11 mouse cellular contexts compared by ENCODE assay signal in genomic region chr12:110189329-110189642, GRCm38 (mm10).
DNase-seq lines count a peak whose midpoint lies in the region; ATAC-seq lines count a peak whose summit lies in the region.
"Had no signal": no experiment of that assay in that cellular context is flagged by ENCODE, and none has a peak within 500 bp of the region (broad histone marks: within the 10 kb centered on the region; RNA-seq: fewer than 3 reads in every experiment).

No protein-coding gene starts in this region.

- H3K9me3 ChIP-seq in kidney, embryonic 14.5 days (ENCODE audit: control insufficient read depth, low read length): no peaks in the 10 kb centered on the region
- no peaks in the 10 kb centered on the region for H3K9me3 ChIP-seq in forebrain, embryonic 10.5 days
- no peaks in the 10 kb centered on the region for H3K9me3 ChIP-seq in kidney, embryonic 16.5 days (ENCODE audit: low read length)
- no peaks in the 10 kb centered on the region for H3K9me3 ChIP-seq in neural tube, embryonic 14.5 days (ENCODE audit: control insufficient read depth, low read length)
- H3K9me3 ChIP-seq: liver, embryonic 13.5 days had no signal

- no peak for DNase-seq in kidney, adult 8-10 months
- DNase-seq in forebrain, embryonic 10.5 days (ENCODE audit: extremely low spot score, low spot score): peak; percentile 56
- no peak for DNase-seq in cerebellum, adult 11 months
- DNase-seq in right cerebral cortex, postnatal 10 days (ENCODE audit: low spot score in 2 of 2): no peak
- DNase-seq: adrenal gland, postnatal 25 days; liver, embryonic 13.5 days had no signal

- H3K27me3 ChIP-seq in kidney, embryonic 14.5 days (ENCODE audit: control insufficient read depth, insufficient read depth, low read length): peaks cover 61% of the 10 kb centered on the region
- peaks cover 98% of the 10 kb centered on the region for H3K27me3 ChIP-seq in forebrain, embryonic 10.5 days (ENCODE audit: poor library complexity, severe bottlenecking)
- peaks cover 76% of the 10 kb centered on the region for H3K27me3 ChIP-seq in kidney, embryonic 16.5 days (ENCODE audit: insufficient read depth, low read length)
- peaks cover 28% of the 10 kb centered on the region for H3K27me3 ChIP-seq in neural tube, embryonic 14.5 days (ENCODE audit: control insufficient read depth, insufficient read depth, low read length)

- H3K4me2 ChIP-seq in kidney, embryonic 14.5 days (replicated peaks; ENCODE audit: low read depth, low read length): peak overlapping the region; percentile 43
- peak overlapping the region; percentile 44 for H3K4me2 ChIP-seq in kidney, embryonic 16.5 days (replicated peaks; ENCODE audit: low read depth, low read length)
- peak overlapping the region; percentile 43 for H3K4me2 ChIP-seq in neural tube, embryonic 14.5 days (ENCODE audit: low read depth, low read length)
- H3K4me2 ChIP-seq: liver, embryonic 13.5 days had no signal

- H3K36me3 ChIP-seq in kidney, embryonic 14.5 days (ENCODE audit: control insufficient read depth, insufficient read depth, low read length): no peaks in the 10 kb centered on the region
- H3K36me3 ChIP-seq in forebrain, embryonic 10.5 days (replicated peaks): no peaks in the 10 kb centered on the region
- no peaks in the 10 kb centered on the region for H3K36me3 ChIP-seq in kidney, embryonic 16.5 days (ENCODE audit: insufficient read depth, low read length)
- H3K36me3 ChIP-seq in neural tube, embryonic 14.5 days (ENCODE audit: control insufficient read depth, insufficient read depth, low read length): no peaks in the 10 kb centered on the region
- H3K36me3 ChIP-seq: liver, embryonic 13.5 days had no signal

- 1% methylated on average over 19 of the region's 19 CpGs for WGBS in kidney, embryonic 14.5 days
- WGBS in forebrain, embryonic 10.5 days: under 1% methylated on average over 19 of the region's 19 CpGs
- WGBS in kidney, embryonic 16.5 days: under 1% methylated on average over 19 of the region's 19 CpGs
- under 1% methylated on average over 19 of the region's 19 CpGs for WGBS in neural tube, embryonic 14.5 days

- no peak for ATAC-seq in kidney, embryonic 14.5 days (ENCODE audit: low FRiP score, low TSS enrichment)
- ATAC-seq in kidney, embryonic 16.5 days (ENCODE audit: low FRiP score, low TSS enrichment): no peak
- no peak for ATAC-seq in neural tube, embryonic 14.5 days (ENCODE audit: low read depth)
- ATAC-seq in CD4-positive, CD25-positive, alpha-beta regulatory T cell, adult 4 months: no peak

- H3K4me3 ChIP-seq in kidney, embryonic 14.5 days (ENCODE audit: low read length): peak overlapping the region; percentile 23
- peak overlapping the region; percentile 56 for H3K4me3 ChIP-seq in forebrain, embryonic 10.5 days
- H3K4me3 ChIP-seq in kidney, embryonic 16.5 days (ENCODE audit: low read length): peak overlapping the region; percentile 27
- peak overlapping the region; percentile 12; the same call in 1 of the 2 replicates for H3K4me3 ChIP-seq in neural tube, embryonic 14.5 days (ENCODE audit: low read depth, low read length)
- H3K4me3 ChIP-seq: erythroblast, embryonic 14.5 days; liver, embryonic 13.5 days had no signal

- H3K4me1 ChIP-seq in kidney, embryonic 14.5 days (ENCODE audit: control insufficient read depth, insufficient read depth, low read length): peaks cover 14% of the 10 kb centered on the region; the same call in 1 of the 2 replicates
- H3K4me1 ChIP-seq in forebrain, embryonic 10.5 days: peaks cover 73% of the 10 kb centered on the region
- H3K4me1 ChIP-seq in kidney, embryonic 16.5 days (ENCODE audit: insufficient read depth, low read length): peaks cover 23% of the 10 kb centered on the region
- H3K4me1 ChIP-seq in neural tube, embryonic 14.5 days (ENCODE audit: control insufficient read depth, insufficient read depth, low read length): peaks cover 22% of the 10 kb centered on the region
- H3K4me1 ChIP-seq: liver, embryonic 13.5 days had no signal

- no peak overlapping the region for H3K9ac ChIP-seq in kidney, embryonic 14.5 days (ENCODE audit: low read depth, low read length)
- no peak overlapping the region for H3K9ac ChIP-seq in kidney, embryonic 16.5 days (replicated peaks; ENCODE audit: low read length)
- H3K9ac ChIP-seq in neural tube, embryonic 14.5 days (replicated peaks; ENCODE audit: low read depth, low read length): no peak overlapping the region
- H3K9ac ChIP-seq: liver, embryonic 13.5 days had no signal

- H3K27ac ChIP-seq in kidney, embryonic 14.5 days (ENCODE audit: low read depth, low read length): no peak overlapping the region
- peak overlapping the region; percentile 90 for H3K27ac ChIP-seq in forebrain, embryonic 10.5 days
- H3K27ac ChIP-seq in kidney, embryonic 16.5 days (ENCODE audit: low read length): no peak overlapping the region
- no peak overlapping the region for H3K27ac ChIP-seq in neural tube, embryonic 14.5 days (ENCODE audit: low read depth, low read length)
- H3K27ac ChIP-seq: liver, embryonic 13.5 days had no signal
